Mouse (Mus musculus): ENCODE measurements around the gene Ahcyl2.
"Not testable (repeated sequence)": the region's sequence is repeated elsewhere in the genome, so short reads cannot be mapped to it uniquely, and the experiment has no call there.

Gene Ahcyl2

GRCm38 (mm10) chr6:29815634-29816033, 47.8 kb downstream of the Ahcyl2 start:
- no peak for DNase-seq (ENCODE audit: low read depth, low spot score)

GRCm38 (mm10) chr6:29816371-29816770, 48.6 kb downstream of the Ahcyl2 start:
- not testable (repeated sequence) for DNase-seq (ENCODE audit: low read depth, low spot score)

GRCm38 (mm10) chr6:29819309-29819708, 51.5 kb downstream of the Ahcyl2 start:
- no peak for DNase-seq (ENCODE audit: low read depth, low spot score)

- DNase-seq (ENCODE audit: low read depth, low spot score), result no peak
Measured at GRCm38 (mm10) chr6:29820314-29820713, 52.5 kb downstream of the Ahcyl2 start.

GRCm38 (mm10) chr6:29820926-29821325, 53.1 kb downstream of the Ahcyl2 start:
- DNase-seq (ENCODE audit: low read depth, low spot score), result no peak

- DNase-seq (ENCODE audit: low read depth, low spot score), result no peak
Measured at GRCm38 (mm10) chr6:29821770-29822169, 54.0 kb downstream of the Ahcyl2 start.

GRCm38 (mm10) chr6:29825302-29825701, 57.5 kb downstream of the Ahcyl2 start:
- DNase-seq (ENCODE audit: low read depth, low spot score), result no peak

GRCm38 (mm10) chr6:29827291-29828242, 59.8 kb downstream of the Ahcyl2 start:
- no peak for DNase-seq (ENCODE audit: low read depth, low spot score)

GRCm38 (mm10) chr6:29828574-29829234, 60.9 kb downstream of the Ahcyl2 start:
- DNase-seq (ENCODE audit: low read depth, low spot score), result no peak

GRCm38 (mm10) chr6:29832356-29832755, 64.5 kb downstream of the Ahcyl2 start:
- DNase-seq (ENCODE audit: low read depth, low spot score), result no peak

GRCm38 (mm10) chr6:29833117-29833516, 65.3 kb downstream of the Ahcyl2 start:
- peak; percentile 94 for DNase-seq (ENCODE audit: low read depth, low spot score)

- DNase-seq (ENCODE audit: low read depth, low spot score), result no peak
Measured at GRCm38 (mm10) chr6:29833568-29834255, 65.9 kb downstream of the Ahcyl2 start.

GRCm38 (mm10) chr6:29835543-29836177, 67.8 kb downstream of the Ahcyl2 start:
- DNase-seq (ENCODE audit: low read depth, low spot score), result no peak

GRCm38 (mm10) chr6:29837579-29837978, 69.8 kb downstream of the Ahcyl2 start:
- no peak for DNase-seq (ENCODE audit: low read depth, low spot score)

GRCm38 (mm10) chr6:29838531-29838930, 70.7 kb downstream of the Ahcyl2 start:
- no peak for DNase-seq (ENCODE audit: low read depth, low spot score)

- DNase-seq (ENCODE audit: low read depth, low spot score), result no peak
Measured at GRCm38 (mm10) chr6:29840008-29840407, 72.2 kb downstream of the Ahcyl2 start.

GRCm38 (mm10) chr6:29841461-29841860, 73.7 kb downstream of the Ahcyl2 start:
- no peak for DNase-seq (ENCODE audit: low read depth, low spot score)

GRCm38 (mm10) chr6:29847643-29848166, 79.9 kb downstream of the Ahcyl2 start:
- no peak for DNase-seq (ENCODE audit: low read depth, low spot score)

- DNase-seq (ENCODE audit: low read depth, low spot score), result no peak
Measured at GRCm38 (mm10) chr6:29848808-29849207, 81.0 kb downstream of the Ahcyl2 start.

- no peak for DNase-seq (ENCODE audit: low read depth, low spot score)
Measured at GRCm38 (mm10) chr6:29850096-29850495, 82.3 kb downstream of the Ahcyl2 start.

GRCm38 (mm10) chr6:29850747-29851146, 82.9 kb downstream of the Ahcyl2 start:
- peak; percentile 27 for DNase-seq (ENCODE audit: low read depth, low spot score)
